In genomic region chr9:112261986-112262901, GRCm38 (mm10) we compare ENCODE assay signal across 11 mouse cellular contexts. TPM values are rescaled to one million over a fixed set of nuclear protein-coding genes. Genes with fewer than 3 reads are reported as not detected.
DNase-seq lines count a peak whose midpoint lies in the region; ATAC-seq and TF ChIP-seq lines count a peak whose summit lies in the region.
"Had no signal": no experiment of that assay in that cellular context is flagged by ENCODE, and none has a peak within 500 bp of the region (broad histone marks: within the 10 kb centered on the region; RNA-seq: fewer than 3 reads in every experiment).

No protein-coding gene starts in this region.

- no peaks in the 10 kb centered on the region for H3K27me3 ChIP-seq in hindbrain, postnatal 0 days (ENCODE audit: insufficient read depth, low read length)
- H3K27me3 ChIP-seq: heart, embryonic 12.5 days; liver, embryonic 13.5 days had no signal

- no peak for ATAC-seq in hindbrain, postnatal 0 days

- 62% methylated on average over 16 of the region's 16 CpGs for WGBS in hindbrain, postnatal 0 days

- DNase-seq in retina, postnatal 1 day = peak; percentile 7
- DNase-seq in retina, embryonic 14.5 days (ENCODE audit: low spot score) = no peak
- DNase-seq in hindbrain, postnatal 0 days (ENCODE audit: low spot score) = peak; percentile 33
- DNase-seq in left cerebral cortex, postnatal 14 days (ENCODE audit: low spot score in 2 of 2) = peak; percentile 78 to 79
- no peak for DNase-seq in liver
- DNase-seq in spleen, postnatal 4 days (ENCODE audit: low spot score in 2 of 2) = no peak
- DNase-seq in heart, adult 9 months (ENCODE audit: low spot score in 2 of 2) = no peak
- DNase-seq: kidney, adult 2 months; liver, embryonic 13.5 days had no signal

- H3K4me2 ChIP-seq in hindbrain, postnatal 0 days (ENCODE audit: low read depth, low read length) = no peak overlapping the region
- H3K4me2 ChIP-seq: heart, embryonic 12.5 days; liver, embryonic 13.5 days had no signal

- H3K36me3 ChIP-seq in hindbrain, postnatal 0 days (ENCODE audit: insufficient read depth, low read length) = no peaks in the 10 kb centered on the region
- H3K36me3 ChIP-seq: heart, embryonic 12.5 days; liver, embryonic 13.5 days had no signal

- peak overlapping the region; percentile 36; the same call in 1 of the 2 replicates for H3K27ac ChIP-seq in hindbrain, postnatal 0 days
- H3K27ac ChIP-seq: liver, embryonic 13.5 days had no signal

- intact Hi-C loops in left cerebral cortex, postnatal 14 days (cut with DNase I) = no loop called here

- no peaks in the 10 kb centered on the region for H3K4me1 ChIP-seq in hindbrain, postnatal 0 days (ENCODE audit: insufficient read depth, low read length)
- H3K4me1 ChIP-seq: heart, embryonic 12.5 days had no signal

- H3K9me3 ChIP-seq in hindbrain, postnatal 0 days (ENCODE audit: low read length) = no peaks in the 10 kb centered on the region
- H3K9me3 ChIP-seq: heart, embryonic 12.5 days; liver, embryonic 13.5 days had no signal

- H3K4me3 ChIP-seq in hindbrain, postnatal 0 days (ENCODE audit: low read length) = no peak overlapping the region
- H3K4me3 ChIP-seq: heart, embryonic 12.5 days; liver, embryonic 13.5 days; megakaryocyte, embryonic 14.5 days had no signal

- TF ChIP-seq CTCF in hindbrain, postnatal 0 days (IDR thresholded peaks at IDR 0.05; ENCODE audit: low read depth) = no peak

- no peak overlapping the region for H3K9ac ChIP-seq in hindbrain, postnatal 0 days (replicated peaks; ENCODE audit: low read length)
- H3K9ac ChIP-seq: heart, embryonic 12.5 days; liver, embryonic 13.5 days had no signal

RNA-seq across cellular contexts. Expression of gene Arpp21, which starts 26.5 kb away (rescaled TPM):
- 80.5 and 88.0 TPM in 2 replicates for total RNA-seq in hindbrain, postnatal 0 days (2014; rRNA removed)
- polyA plus RNA-seq in hindbrain, postnatal 0 days (2015; fragmentation: Nextera tagmentation; extraction: Ambion mirVana) = 60.9 and 64.6 TPM in 2 replicates
- total RNA-seq in left cerebral cortex, postnatal 14 days (2021) = 100 to 1,000 TPM; 770 to 823 TPM

Comparison
In these comparisons a context has a peak if more than half of its experiments do, and no peak if none do; other contexts are left out.
1. DNase-seq: peak in retina, postnatal 1 day (single experiment), hindbrain, postnatal 0 days (single experiment) and left cerebral cortex, postnatal 14 days (2 of 2); none in retina, embryonic 14.5 days (single experiment), liver (single experiment), spleen, postnatal 4 days (0 of 2) and heart, adult 9 months (0 of 2).